Mouse (Mus musculus): ENCODE measurements around the gene Fmnl1.
"Not testable (repeated sequence)": the region's sequence is repeated elsewhere in the genome, so short reads cannot be mapped to it uniquely, and the experiment has no call there.

The Fmnl1 gene

DNA sequence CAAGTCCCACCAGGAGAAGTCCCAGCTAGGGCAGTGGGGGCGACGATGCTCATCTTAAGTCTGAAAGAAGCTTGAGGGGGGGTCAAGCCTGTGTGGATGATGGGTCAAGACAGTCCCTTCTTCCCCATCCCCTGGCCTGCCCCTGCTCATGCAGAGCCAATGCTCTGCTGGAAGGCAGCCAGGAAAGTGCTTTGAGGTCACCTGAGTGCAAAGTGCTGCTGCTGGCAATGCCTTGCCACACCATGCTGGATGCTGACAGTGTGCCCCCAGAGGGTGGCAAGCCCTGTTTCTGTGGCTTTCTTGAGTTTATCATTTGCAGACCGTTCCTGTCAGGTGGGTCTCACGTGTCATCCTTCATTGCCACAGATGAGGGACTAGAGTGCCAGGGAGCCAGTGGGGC lies 49.1 kb downstream of the Fmnl1 start:
- DNase-seq (ENCODE audit: low spot score in 2 of 2) = no peak

GRCm38 (mm10) chr11:103221437-103221836 lies 50.5 kb downstream of the Fmnl1 start:
- no peak for DNase-seq (ENCODE audit: low spot score in 2 of 2)

DNA sequence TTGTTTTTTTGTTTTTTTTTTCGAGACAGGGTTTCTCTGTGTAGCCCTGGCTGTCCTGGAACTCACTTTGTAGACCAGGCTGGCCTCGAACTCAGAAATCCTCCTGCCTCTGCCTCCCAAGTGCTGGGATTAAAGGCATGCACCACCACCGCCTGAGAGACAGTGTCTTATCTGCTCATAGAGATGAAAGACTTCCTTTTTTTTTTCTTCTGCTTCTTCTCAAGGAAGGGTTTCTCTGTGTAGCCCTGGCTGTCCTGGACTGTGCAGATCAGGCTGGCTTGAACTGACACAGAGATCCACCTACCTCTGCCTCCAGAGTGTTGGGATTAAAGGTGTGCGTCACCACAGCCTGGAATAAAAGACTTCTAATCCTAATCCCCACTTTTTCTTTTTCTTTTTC lies 51.8 kb downstream of the Fmnl1 start:
- not testable (repeated sequence) for DNase-seq (ENCODE audit: low spot score in 2 of 2)

DNA sequence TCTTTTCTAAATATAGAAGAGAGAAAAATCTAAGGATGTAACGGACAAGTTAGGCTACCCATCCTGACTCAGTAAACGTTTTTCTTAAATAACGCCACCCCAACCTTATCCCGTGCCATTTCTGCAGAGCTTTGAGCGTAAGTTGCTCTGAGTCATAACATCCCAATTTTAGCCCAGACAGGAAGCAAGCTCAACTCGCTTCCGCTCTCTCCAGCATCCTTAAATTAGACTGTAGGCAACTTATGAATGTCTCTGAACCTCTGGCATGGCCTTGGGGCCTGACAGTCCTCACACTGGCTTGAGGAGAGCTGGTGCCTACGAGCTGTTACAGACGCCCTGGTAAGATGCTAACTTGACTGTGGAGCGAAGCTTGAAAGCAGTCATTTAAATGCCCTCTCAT lies 52.5 kb downstream of the Fmnl1 start:
- peak; percentile 51 to 69 for DNase-seq (ENCODE audit: low spot score in 2 of 2)

- DNase-seq (ENCODE audit: low spot score in 2 of 2) = no peak
Observed at GRCm38 (mm10) chr11:103223951-103224456, 53.1 kb downstream of the Fmnl1 start.

- no peak for DNase-seq (ENCODE audit: low spot score in 2 of 2)
Observed at GRCm38 (mm10) chr11:103229608-103230007, 58.7 kb downstream of the Fmnl1 start.

- no peak for DNase-seq (ENCODE audit: low spot score in 2 of 2)
Observed at GRCm38 (mm10) chr11:103230626-103231025, 59.7 kb downstream of the Fmnl1 start.

- no peak for DNase-seq (ENCODE audit: low spot score in 2 of 2)
Observed at GRCm38 (mm10) chr11:103231367-103231766, 60.5 kb downstream of the Fmnl1 start.

- DNase-seq (ENCODE audit: low spot score in 2 of 2) = peak; percentile 61 to 75
Observed at GRCm38 (mm10) chr11:103232966-103233365, 62.1 kb downstream of the Fmnl1 start.

- DNase-seq (ENCODE audit: low spot score in 2 of 2) = no peak
Observed at GRCm38 (mm10) chr11:103234447-103234846, 63.5 kb downstream of the Fmnl1 start.

DNA sequence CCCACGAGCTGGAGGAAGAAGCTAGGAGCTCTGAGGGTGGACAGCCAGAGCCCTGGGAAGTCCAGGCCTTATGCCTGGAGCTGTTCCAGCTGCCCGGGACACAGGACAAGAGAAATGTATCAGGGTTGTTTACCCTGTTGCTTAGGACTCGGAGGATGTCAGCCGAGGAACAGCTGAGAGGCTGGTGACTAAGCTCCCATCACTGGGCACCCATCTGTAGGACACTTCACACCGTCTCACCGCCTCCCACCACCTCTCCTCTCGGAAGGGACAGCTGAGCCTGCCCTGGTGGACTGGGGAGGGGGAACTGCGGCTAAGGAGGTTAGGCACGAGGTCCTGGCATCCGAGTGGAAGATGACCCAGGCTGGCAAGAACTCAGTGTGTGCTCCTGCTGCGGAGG lies 64.8 kb downstream of the Fmnl1 start:
- no peak for DNase-seq (ENCODE audit: low spot score in 2 of 2)

GRCm38 (mm10) chr11:103236431-103236830 lies 65.5 kb downstream of the Fmnl1 start:
- DNase-seq (ENCODE audit: low spot score in 2 of 2) = no peak

GRCm38 (mm10) chr11:103236903-103237302 lies 66.0 kb downstream of the Fmnl1 start:
- no peak for DNase-seq (ENCODE audit: low spot score in 2 of 2)

- no peak for DNase-seq (ENCODE audit: low spot score in 2 of 2)
Observed at GRCm38 (mm10) chr11:103237757-103238156, 66.8 kb downstream of the Fmnl1 start.

- DNase-seq (ENCODE audit: low spot score in 2 of 2) = no peak
Observed at GRCm38 (mm10) chr11:103240740-103241139, 69.8 kb downstream of the Fmnl1 start.

DNA sequence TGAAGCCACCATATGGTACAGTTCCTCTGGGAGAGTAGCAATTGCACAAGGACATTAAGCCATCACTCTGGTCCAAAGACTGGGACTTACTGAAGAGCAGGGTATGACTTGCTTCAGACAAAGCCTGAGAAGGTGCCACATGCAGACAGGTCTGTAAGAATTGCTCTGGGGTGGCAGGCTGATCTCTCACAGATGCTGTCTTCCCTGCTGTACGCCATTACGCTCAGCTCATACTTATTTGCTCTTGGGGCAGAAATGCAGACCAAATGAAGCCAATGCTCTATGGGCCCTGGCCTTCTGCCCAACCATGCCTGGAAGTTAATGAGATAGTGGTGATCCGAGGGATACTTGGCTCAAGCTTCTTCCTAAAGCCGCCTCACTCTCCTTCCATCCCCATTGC lies 73.9 kb downstream of the Fmnl1 start:
- no peak for DNase-seq (ENCODE audit: low spot score in 2 of 2)

DNA sequence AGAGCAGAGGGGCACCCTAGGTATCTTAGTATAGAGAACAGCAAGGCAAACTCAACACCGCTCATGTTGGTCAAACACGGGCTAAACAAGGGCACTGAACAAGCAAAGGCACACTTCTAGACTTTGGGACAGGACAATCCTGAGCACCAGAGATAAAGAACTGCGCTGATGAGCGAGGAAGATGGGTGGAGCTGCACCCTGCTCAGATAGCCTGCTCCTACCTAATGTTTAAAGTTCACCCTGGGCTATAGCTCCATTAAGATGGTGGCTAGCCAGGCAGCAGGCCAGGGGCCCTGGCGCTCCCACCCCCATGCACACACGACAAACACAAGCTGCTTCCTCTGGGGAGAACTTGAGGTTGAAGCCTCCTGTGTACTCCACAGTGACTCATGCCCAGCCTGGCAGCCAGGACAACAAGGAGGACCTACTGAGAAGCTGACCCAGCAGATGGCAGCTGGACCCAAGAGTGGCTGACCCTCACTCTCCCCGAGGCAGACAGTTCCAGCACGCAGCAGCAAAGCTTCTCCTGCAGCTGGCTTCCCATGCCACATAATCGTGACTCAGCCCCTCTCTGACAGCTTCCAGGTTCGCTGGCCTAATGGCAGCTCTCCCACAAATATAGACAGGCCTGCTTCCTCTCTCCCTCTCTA lies 75.3 kb downstream of the Fmnl1 start:
- no peak for DNase-seq (ENCODE audit: low spot score in 2 of 2)

DNA sequence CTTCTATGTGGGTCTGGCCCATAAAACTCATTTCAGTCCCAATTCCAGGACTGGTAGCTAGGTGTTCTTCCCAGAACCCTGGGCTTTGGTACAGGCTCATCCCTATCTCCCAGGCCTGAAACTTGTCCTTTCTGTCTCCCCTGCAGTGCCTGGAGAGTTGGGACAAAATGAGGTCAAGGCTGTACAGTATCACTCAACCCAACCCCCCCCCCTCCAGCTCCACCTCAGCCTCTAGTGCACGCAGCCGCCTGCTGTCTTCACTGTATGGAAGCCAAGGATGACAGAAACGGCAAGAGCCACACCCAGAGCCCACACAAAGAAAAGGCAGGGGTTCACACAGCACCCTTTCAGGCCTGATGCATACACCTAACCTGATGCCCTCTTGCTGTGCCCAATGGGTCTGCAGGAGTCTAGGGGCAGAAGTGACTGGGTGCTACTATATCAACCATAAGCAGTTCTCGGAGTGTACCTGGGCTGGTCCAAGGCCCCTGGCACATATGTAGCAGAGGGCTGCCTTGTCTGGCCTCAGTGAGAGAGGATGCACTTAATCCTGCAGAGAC lies 75.9 kb downstream of the Fmnl1 start:
- DNase-seq (ENCODE audit: low spot score in 2 of 2) = no peak

DNA sequence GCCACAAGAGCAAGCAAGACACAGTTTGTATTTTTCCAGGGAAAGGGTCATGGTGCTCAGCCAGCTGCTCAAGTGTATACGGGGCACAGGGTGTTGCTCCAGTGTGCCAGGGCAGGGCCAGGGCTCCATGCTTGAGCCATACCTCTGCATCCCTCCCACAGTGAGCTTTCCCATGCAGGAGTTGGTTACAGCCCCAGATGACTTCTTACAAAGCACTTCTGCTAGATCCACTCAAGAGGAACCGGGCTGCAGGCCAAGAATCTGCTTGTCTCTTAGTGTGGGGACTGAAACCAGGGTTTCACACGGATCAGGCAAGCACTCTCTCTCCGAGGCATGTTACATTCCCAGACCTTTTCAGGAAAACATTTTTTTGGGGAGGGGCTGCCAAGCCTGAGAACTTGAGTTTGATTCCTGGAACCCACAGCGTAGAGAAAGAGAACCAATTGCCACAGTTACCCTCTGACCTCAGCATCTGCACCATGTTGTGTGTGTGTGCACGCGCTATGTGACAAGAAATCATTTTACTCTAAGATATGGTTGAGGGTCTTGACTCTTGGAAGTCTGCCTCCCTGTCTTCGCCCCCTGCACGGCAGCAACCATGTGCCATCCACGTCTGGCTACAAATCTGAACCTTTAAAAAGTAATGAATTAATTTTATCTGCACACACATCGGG lies 76.7 kb downstream of the Fmnl1 start:
- peak; percentile 73 to 80 for DNase-seq (ENCODE audit: low spot score in 2 of 2)

Data from right cerebral cortex, postnatal 36 days (tissue).